Mouse (Mus musculus) midbrain, embryonic 16.5 days (tissue): ENCODE measurements at regions not wholly inside any gene's neighbourhood (a gene's known extent, or its start where the extent isn't known, plus 50 kb on each side); places are given as distances from the start of the nearest gene placed in this dataset.

ENCODE experiments used
- ATAC-seq: fragments of 200-750 bp; cut with Nextera tagmentation; 2 replicates; pipeline ENCODE4 v1.8.0; 2017; ENCODE audit warnings: moderate TSS enrichment
- H3K27ac ChIP-seq: fragments of 300-500 bp; sonication (generic); 2 replicates; pipeline ENCODE4 v1.5.1; 2014; ENCODE audit warnings: mild to moderate bottlenecking, low read length, mixed read lengths
- H3K27me3 ChIP-seq: fragments of 300-500 bp; sonication (generic); 2 replicates; pipeline ENCODE4 v1.6.1; 2014; ENCODE audit warnings: low read depth, low read length, mixed read lengths; ENCODE audit not compliant: control insufficient read depth, insufficient read depth
- H3K36me3 ChIP-seq: fragments of 300-500 bp; sonication (generic); 2 replicates; pipeline ENCODE4 v1.6.1; 2014; ENCODE audit warnings: mild to moderate bottlenecking, low read length, moderate library complexity, mixed read lengths; ENCODE audit not compliant: control insufficient read depth, insufficient read depth
- H3K4me1 ChIP-seq: fragments of 300-500 bp; sonication (generic); 2 replicates; pipeline ENCODE4 v1.6.1; 2014; ENCODE audit warnings: mild to moderate bottlenecking, low read length, mixed read lengths; ENCODE audit not compliant: control insufficient read depth, insufficient read depth
- H3K4me2 ChIP-seq: fragments of 300-500 bp; sonication (generic); 2 replicates; pipeline ENCODE4 v1.6.1; 2014; ENCODE audit warnings: mild to moderate bottlenecking, low read length, mixed read lengths
- H3K4me3 ChIP-seq: fragments of 300-500 bp; sonication (generic); 2 replicates; pipeline ENCODE4 v1.5.1; 2014; ENCODE audit warnings: low read depth, mild to moderate bottlenecking, low read length, moderate library complexity, mixed read lengths
- H3K9ac ChIP-seq: fragments of 300-500 bp; sonication (generic); 2 replicates; pipeline ENCODE4 v1.6.1; 2014; ENCODE audit warnings: low read depth, low read length, mixed read lengths
- H3K9me3 ChIP-seq: fragments of 300-500 bp; sonication (generic); replicated peaks from 2 replicates; pipeline ENCODE4 v1.6.1; 2014; ENCODE audit warnings: mild to moderate bottlenecking, low read length, mixed read lengths; ENCODE audit not compliant: control insufficient read depth, poor library complexity, severe bottlenecking
- WGBS: fragments of 180-500 bp; shearing (Covaris S2); extraction: QIAGEN DNeasy Blood & Tissue Kit; methylation state at CpG from one replicate; pipeline ENCODE4 v1.1.7; 2014; 5-methylcytosine and 5-hydroxymethylcytosine counted together

DNA sequence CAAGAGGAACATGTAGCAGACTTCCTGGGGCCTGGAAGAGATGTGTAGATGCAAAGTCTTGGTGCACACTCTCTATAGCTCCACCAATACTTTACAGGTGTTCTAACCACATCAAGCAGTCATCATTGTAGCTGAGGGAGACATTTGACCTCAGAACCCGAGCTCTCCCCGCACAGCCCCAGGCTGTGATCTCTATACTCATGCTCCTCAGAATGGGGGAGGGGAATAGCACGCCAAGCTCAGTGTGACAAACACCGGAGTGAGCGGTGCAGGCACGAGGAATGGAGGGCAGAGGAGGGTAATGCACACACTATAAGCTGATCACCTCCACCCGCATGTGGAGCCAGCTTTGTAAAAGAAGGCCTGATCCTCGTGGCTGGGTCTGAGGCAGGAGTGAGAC lies 146.1 kb downstream of the Bmp7 start:
- Histone ChIP-seq H3K9me3 (no peaks in the 10 kb centered on the region), H3K4me2 (no peak overlapping the region), H3K9ac (no peak overlapping the region), H3K27me3 (peaks cover 18% of the 10 kb centered on the region), H3K4me3 (no peak overlapping the region), H3K4me1 (peaks cover 10% of the 10 kb centered on the region), H3K27ac (no peak overlapping the region), H3K36me3 (no peaks in the 10 kb centered on the region)
- ATAC-seq = no peak
- WGBS = 85% methylated on average over 8 of the region's 8 CpGs

DNA sequence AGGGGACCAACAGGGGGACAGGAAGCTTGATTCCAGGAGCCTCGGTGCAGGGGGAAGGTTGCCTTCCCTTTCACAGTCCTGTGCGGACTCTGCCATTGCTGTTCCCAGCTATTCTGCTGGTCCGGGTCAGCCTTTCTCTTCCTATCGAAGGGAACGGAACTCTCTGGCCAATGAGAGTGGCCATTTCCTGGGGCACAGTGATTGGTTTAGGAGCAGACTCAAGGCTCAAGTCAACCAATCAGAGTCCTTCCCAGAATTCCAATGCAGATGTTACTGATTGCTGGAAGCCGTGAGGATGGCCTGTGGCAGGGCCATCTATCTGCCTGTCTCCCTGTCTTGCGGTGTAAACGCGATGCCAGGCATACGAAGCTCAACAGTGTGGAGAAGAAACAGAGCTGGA lies 145.3 kb downstream of the Bmp7 start:
- Histone ChIP-seq H3K27ac (no peak overlapping the region), H3K4me3 (no peak overlapping the region), H3K27me3 (peaks cover 16% of the 10 kb centered on the region), H3K9me3 (no peaks in the 10 kb centered on the region), H3K4me2 (no peak overlapping the region), H3K9ac (no peak overlapping the region), H3K36me3 (no peaks in the 10 kb centered on the region), H3K4me1 (peaks cover 10% of the 10 kb centered on the region)
- ATAC-seq = no peak
- 86% methylated on average over 10 of the region's 10 CpGs for WGBS

DNA sequence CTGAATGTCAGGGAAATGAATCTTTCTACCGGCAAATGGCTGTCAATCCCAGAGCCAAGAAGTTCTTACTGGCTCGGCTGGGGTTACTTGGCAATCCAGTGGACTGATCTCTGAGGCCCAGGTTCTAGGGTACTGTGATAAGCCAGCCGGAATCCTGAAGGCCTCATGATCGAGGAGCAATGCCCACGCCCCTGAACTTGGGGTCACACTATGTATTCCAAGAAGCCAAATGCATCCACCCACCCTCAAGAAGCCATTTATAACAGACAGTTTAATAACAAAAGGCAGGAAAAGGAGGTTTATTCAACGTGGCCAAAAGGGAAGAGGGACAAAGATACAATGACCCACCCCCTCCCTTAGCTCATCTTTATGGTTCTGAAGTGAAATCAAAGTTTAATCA lies 144.0 kb downstream of the Bmp7 start:
- H3K27ac ChIP-seq = no peak overlapping the region
- no peak for ATAC-seq
- H3K9me3 ChIP-seq = no peaks in the 10 kb centered on the region
- peaks cover 11% of the 10 kb centered on the region for H3K27me3 ChIP-seq
- peaks cover 13% of the 10 kb centered on the region for H3K4me1 ChIP-seq
- no peak overlapping the region for H3K9ac ChIP-seq
- H3K4me2 ChIP-seq = no peak overlapping the region
- H3K36me3 ChIP-seq = no peaks in the 10 kb centered on the region
- H3K4me3 ChIP-seq = no peak overlapping the region
- 73% methylated on average over 6 of the region's 6 CpGs for WGBS

DNA sequence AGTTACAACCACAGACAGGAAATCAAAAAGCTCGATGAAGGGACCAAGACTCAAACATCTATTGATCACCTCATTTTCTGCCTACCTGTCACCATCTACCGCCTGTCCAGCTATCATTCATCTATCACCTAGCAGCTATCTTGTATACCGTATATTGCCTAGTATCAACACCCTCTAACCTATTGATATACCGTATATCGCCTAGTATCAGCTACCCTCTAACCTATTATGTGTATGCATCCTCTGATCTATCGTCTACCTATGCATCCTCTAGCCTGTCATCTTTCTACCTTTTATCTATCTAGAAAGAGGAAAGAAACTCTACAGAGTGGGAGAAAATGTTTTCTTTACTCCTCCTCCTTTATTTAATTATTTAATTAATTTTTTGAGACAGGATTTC lies 143.2 kb downstream of the Bmp7 start:
- no peak for ATAC-seq
- Histone ChIP-seq H3K4me1 (peaks cover 13% of the 10 kb centered on the region), H3K36me3 (no peaks in the 10 kb centered on the region), H3K27me3 (peaks cover 9% of the 10 kb centered on the region), H3K9me3 (no peaks in the 10 kb centered on the region), H3K4me3 (no peak overlapping the region), H3K9ac (no peak overlapping the region), H3K4me2 (no peak overlapping the region), H3K27ac (no peak overlapping the region)
- 23% methylated on average over 6 of the region's 6 CpGs for WGBS

DNA sequence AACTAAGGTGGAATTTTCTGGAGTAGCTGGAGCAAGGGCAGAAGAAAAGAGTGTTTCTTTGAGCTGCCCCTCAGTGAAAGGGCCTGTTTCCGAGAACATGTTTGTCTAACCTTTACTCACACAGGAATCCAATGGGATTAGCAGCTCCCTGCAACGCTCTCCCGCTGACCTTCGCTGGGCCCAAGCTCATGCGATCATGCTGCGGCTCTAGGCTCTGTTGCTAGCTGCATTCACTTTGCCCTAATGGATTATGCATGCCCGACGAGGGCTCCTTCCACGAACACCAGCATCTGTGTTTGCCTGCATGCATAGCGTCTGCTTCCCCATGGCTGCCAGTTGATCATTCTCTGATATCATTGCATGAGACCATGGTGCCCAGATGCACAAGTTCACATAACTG lies 140.2 kb downstream of the Bmp7 start:
- Histone ChIP-seq H3K27me3 (peaks cover 9% of the 10 kb centered on the region), H3K4me3 (no peak overlapping the region), H3K4me2 (no peak overlapping the region), H3K27ac (no peak overlapping the region), H3K9me3 (no peaks in the 10 kb centered on the region), H3K9ac (no peak overlapping the region), H3K36me3 (no peaks in the 10 kb centered on the region), H3K4me1 (peaks cover 3% of the 10 kb centered on the region; the same call in 1 of the 2 replicates)
- whole genome bisulfite sequencing = 7% methylated on average over 10 of the region's 10 CpGs
- no peak for ATAC-seq

DNA sequence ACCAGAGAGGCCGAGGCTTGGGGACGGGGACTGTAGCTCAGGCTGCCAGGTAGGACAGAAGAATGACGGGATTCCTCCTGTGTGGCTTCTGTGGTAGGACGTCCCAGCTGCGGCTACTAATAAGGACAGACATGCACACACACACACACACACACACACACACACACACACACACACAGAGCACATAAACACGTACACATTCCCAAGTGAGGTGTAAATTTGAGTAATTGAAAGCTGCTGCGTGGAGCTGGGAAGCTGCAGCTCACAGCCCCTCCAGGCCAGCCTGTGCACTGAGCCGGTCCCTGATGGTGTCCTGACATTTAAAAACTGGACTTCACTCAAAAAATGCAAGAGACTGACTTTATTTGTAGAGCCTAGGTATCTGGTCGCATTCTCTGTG lies 139.3 kb downstream of the Bmp7 start:
- no peaks in the 10 kb centered on the region for H3K9me3 ChIP-seq
- WGBS = 63% methylated on average over 9 of the region's 9 CpGs
- H3K9ac ChIP-seq = no peak overlapping the region
- H3K36me3 ChIP-seq = no peaks in the 10 kb centered on the region
- H3K4me2 ChIP-seq = no peak overlapping the region
- ATAC-seq = no peak
- peaks cover 4% of the 10 kb centered on the region; the same call in 1 of the 2 replicates for H3K27me3 ChIP-seq
- no peak overlapping the region for H3K27ac ChIP-seq
- no peak overlapping the region for H3K4me3 ChIP-seq
- peaks cover 3% of the 10 kb centered on the region; the same call in 1 of the 2 replicates for H3K4me1 ChIP-seq

DNA sequence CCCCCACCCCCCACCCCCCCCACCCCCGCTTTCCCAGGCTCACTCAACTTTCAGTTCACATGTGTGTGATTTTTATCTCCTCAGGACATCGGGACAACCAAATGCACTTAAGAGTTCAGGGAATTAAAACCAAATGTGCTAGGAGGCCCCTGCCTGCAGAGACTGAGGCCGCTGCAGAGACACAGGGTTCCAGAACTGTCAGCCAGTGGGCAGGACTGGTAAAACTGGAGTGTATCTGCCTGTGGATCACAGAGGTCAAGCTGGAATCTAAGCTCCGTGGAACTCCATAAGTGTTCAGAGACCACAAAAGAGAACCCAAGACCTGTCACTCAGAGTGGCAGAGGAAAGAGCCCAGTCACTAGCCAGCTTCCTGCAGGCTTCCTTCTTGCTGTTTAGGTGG lies 138.3 kb downstream of the Bmp7 start:
- H3K4me3 ChIP-seq = no peak overlapping the region
- no peak for ATAC-seq
- 0 out of 2 replicates have a peak, but pooled peaks cover 3% of the 10 kb centered on the region for H3K27me3 ChIP-seq

DNA sequence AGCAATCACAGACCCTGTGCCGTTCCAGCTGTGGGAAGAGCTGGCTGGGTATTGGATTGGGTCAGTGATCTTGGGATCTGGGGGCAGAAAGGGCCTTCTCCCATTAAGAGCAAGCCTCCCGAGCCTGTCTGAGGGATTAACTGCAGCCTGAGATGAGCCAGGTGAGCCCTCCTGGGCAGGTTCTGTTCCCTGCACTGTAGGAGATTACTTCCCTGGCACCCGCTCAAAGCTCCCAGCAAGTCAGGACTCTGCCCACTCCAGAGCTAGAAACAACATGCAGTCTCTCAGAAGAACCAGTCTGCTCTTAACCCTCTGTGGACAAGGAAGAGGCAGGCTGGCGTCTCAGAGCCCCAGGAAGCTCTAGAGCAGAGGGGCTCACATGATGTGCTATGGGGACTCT lies 132.7 kb downstream of the Bmp7 start:
- H3K4me1 ChIP-seq = no peaks in the 10 kb centered on the region
- H3K4me2 ChIP-seq = no peak overlapping the region
- WGBS = 55% methylated on average over 4 of the region's 4 CpGs
- no peak for ATAC-seq
- no peak overlapping the region for H3K4me3 ChIP-seq
- no peaks in the 10 kb centered on the region for H3K36me3 ChIP-seq
- H3K9me3 ChIP-seq = no peaks in the 10 kb centered on the region
- H3K27me3 ChIP-seq = no peaks in the 10 kb centered on the region
- no peak overlapping the region for H3K27ac ChIP-seq
- no peak overlapping the region for H3K9ac ChIP-seq

More for the DNA sequence above, 138.3 kb downstream of the Bmp7 start:
- Histone ChIP-seq H3K9ac (no peak overlapping the region), H3K4me2 (no peak overlapping the region), H3K36me3 (no peaks in the 10 kb centered on the region), H3K9me3 (no peaks in the 10 kb centered on the region), H3K4me1 (peaks cover 3% of the 10 kb centered on the region; the same call in 1 of the 2 replicates), H3K27ac (no peak overlapping the region)
- WGBS = 51% methylated on average over 3 of the region's 4 CpGs

DNA sequence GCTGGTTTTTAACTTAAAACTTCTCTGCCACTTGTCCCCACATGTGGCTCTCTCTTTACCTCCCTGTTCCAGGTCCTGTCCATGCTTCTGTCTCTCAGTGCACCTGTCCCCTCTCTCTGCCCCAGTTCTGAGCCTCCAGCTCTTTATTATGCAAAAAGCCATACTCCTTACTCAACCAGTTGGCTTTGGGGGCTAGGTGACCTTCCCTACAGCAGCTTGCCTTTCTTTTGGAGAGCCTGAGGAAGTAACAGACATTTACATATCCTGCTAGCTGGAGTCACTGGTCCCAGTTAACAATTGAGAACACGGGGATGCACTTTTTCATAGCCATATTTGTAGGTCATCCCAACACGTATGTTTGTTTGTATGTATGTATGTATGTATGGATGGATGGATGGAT lies 130.8 kb downstream of the Bmp7 start:
- H3K9ac ChIP-seq = no peak overlapping the region
- no peaks in the 10 kb centered on the region for H3K27me3 ChIP-seq
- no peaks in the 10 kb centered on the region for H3K36me3 ChIP-seq
- H3K4me1 ChIP-seq = no peaks in the 10 kb centered on the region
- ATAC-seq = no peak
- WGBS = 85% methylated on average over 2 of the region's 2 CpGs
- H3K4me3 ChIP-seq = no peak overlapping the region
- no peak overlapping the region for H3K4me2 ChIP-seq
- no peaks in the 10 kb centered on the region for H3K9me3 ChIP-seq
- H3K27ac ChIP-seq = no peak overlapping the region

DNA sequence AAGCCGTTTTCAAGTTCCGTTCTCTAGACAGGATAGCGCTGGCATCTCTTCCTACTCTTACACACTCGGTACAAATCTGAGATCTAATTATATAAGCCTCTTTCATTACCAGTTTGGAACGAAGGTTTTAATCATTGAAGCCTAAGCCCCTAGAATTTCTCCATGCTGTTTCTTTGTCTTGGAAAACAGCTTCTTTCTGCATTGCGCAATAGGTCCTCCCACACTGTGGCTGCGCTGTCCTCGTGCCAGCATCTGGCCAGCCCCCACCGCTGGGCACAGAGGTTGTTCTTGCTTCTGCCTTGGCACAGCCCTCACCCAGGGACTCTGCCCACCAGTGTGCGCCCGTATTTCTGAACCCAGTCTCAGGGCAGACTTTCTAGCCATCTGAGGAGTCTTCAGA lies 126.8 kb downstream of the Bmp7 start:
- no peak overlapping the region for H3K9ac ChIP-seq
- no peaks in the 10 kb centered on the region for H3K27me3 ChIP-seq
- 71% methylated on average over 11 of the region's 11 CpGs for WGBS
- no peak overlapping the region for H3K4me2 ChIP-seq
- ATAC-seq = no peak
- H3K9me3 ChIP-seq = no peaks in the 10 kb centered on the region
- no peaks in the 10 kb centered on the region for H3K4me1 ChIP-seq
- H3K27ac ChIP-seq = no peak overlapping the region
- no peak overlapping the region for H3K4me3 ChIP-seq
- no peaks in the 10 kb centered on the region for H3K36me3 ChIP-seq
